In genomic region chr10:107221151-107221650, GRCm38 (mm10) we compare ENCODE assay signal across 25 mouse cellular contexts. TPM values are rescaled to one million over a fixed set of nuclear protein-coding genes. Genes with fewer than 3 reads are reported as not detected.
DNase-seq lines count a peak whose midpoint lies in the region; ATAC-seq and TF ChIP-seq lines count a peak whose summit lies in the region.
"Had no signal": no experiment of that assay in that cellular context is flagged by ENCODE, and none has a peak within 500 bp of the region (broad histone marks: within the 10 kb centered on the region; RNA-seq: fewer than 3 reads in every experiment).

No protein-coding gene starts in this region.

- 40% methylated on average over 2 of the region's 2 CpGs for WGBS in neural tube, embryonic 12.5 days
- 28% methylated on average over 2 of the region's 2 CpGs for WGBS in neural tube, embryonic 15.5 days
- WGBS in neural tube, embryonic 13.5 days: 31% methylated on average over 2 of the region's 2 CpGs

- ATAC-seq in neural tube, embryonic 12.5 days (ENCODE audit: low FRiP score, low read depth): peak; percentile 38; the same call in 1 of the 2 replicates
- no peak for ATAC-seq in neural tube, embryonic 15.5 days (ENCODE audit: low FRiP score)
- ATAC-seq in neural tube, embryonic 13.5 days (ENCODE audit: low read depth): no peak
- ATAC-seq: activated CD4-positive, CD25-positive, alpha-beta regulatory T cell, adult 4 months; CD4-positive, CD25-positive, alpha-beta regulatory T cell, adult 4 months; Patski had no signal

- no peaks in the 10 kb centered on the region for H3K27me3 ChIP-seq in neural tube, embryonic 12.5 days (replicated peaks)
- H3K27me3 ChIP-seq in neural tube, embryonic 15.5 days (replicated peaks): no peaks in the 10 kb centered on the region
- no peaks in the 10 kb centered on the region for H3K27me3 ChIP-seq in neural tube, embryonic 13.5 days
- H3K27me3 ChIP-seq: CH12.LX, Patski had no signal

- H3K4me1 ChIP-seq in neural tube, embryonic 12.5 days: no peaks in the 10 kb centered on the region
- H3K4me1 ChIP-seq in neural tube, embryonic 15.5 days: no peaks in the 10 kb centered on the region
- 0 out of 2 replicates have a peak, but pooled peaks cover 4% of the 10 kb centered on the region for H3K4me1 ChIP-seq in neural tube, embryonic 13.5 days (replicated peaks)

- H3K36me3 ChIP-seq in neural tube, embryonic 12.5 days: no peaks in the 10 kb centered on the region
- H3K36me3 ChIP-seq in neural tube, embryonic 15.5 days: no peaks in the 10 kb centered on the region
- H3K36me3 ChIP-seq in neural tube, embryonic 13.5 days: no peaks in the 10 kb centered on the region
- H3K36me3 ChIP-seq: G1E had no signal

- TF ChIP-seq CTCF in left cerebral cortex, adult 2 months (IDR thresholded peaks at IDR 0.05): no peak

- H3K4me2 ChIP-seq in neural tube, embryonic 12.5 days (replicated peaks): no peak overlapping the region
- no peak overlapping the region for H3K4me2 ChIP-seq in neural tube, embryonic 15.5 days
- H3K4me2 ChIP-seq in neural tube, embryonic 13.5 days: no peak overlapping the region

- intact Hi-C loops in left cerebral cortex, adult 2 months (cut with DNase I): no loop called here
- intact Hi-C loops in left cerebral cortex, postnatal 14 days (cut with DNase I): no loop called here

- H3K4me3 ChIP-seq in neural tube, embryonic 12.5 days: no peak overlapping the region
- no peak overlapping the region for H3K4me3 ChIP-seq in neural tube, embryonic 15.5 days (replicated peaks)
- H3K4me3 ChIP-seq in neural tube, embryonic 13.5 days: no peak overlapping the region
- H3K4me3 ChIP-seq in left cerebral cortex, adult 2 months: no peak overlapping the region

- H3K9me3 ChIP-seq in neural tube, embryonic 12.5 days: no peaks in the 10 kb centered on the region
- H3K9me3 ChIP-seq in neural tube, embryonic 15.5 days (replicated peaks): no peaks in the 10 kb centered on the region
- no peaks in the 10 kb centered on the region for H3K9me3 ChIP-seq in neural tube, embryonic 13.5 days

- H3K27ac ChIP-seq in neural tube, embryonic 12.5 days: no peak overlapping the region
- no peak overlapping the region for H3K27ac ChIP-seq in neural tube, embryonic 15.5 days (replicated peaks)
- H3K27ac ChIP-seq in neural tube, embryonic 13.5 days (replicated peaks): peak overlapping the region; percentile 52; the same call in 1 of the 2 replicates
- no peak overlapping the region for H3K27ac ChIP-seq in left cerebral cortex, adult 2 months

- DNase-seq in neural tube, embryonic 10.5 days (ENCODE audit: extremely low spot score, low spot score): no peak
- peak; percentile 93 for DNase-seq in 3T3-L1 (ENCODE audit: low read depth, low spot score)
- DNase-seq in adipocyte (ENCODE audit: low spot score): peak; percentile 93
- DNase-seq in left cerebral cortex, adult 2 months (ENCODE audit: extremely low spot score in 1 of 2, low spot score in 2 of 2): no peak
- no peak for DNase-seq in left cerebral cortex, postnatal 14 days (ENCODE audit: low spot score in 2 of 2)
- DNase-seq: adrenal gland, adult 2 months; adrenal gland, adult 8-10 months; adrenal gland, postnatal 10 days; adrenal gland, postnatal 14 days; adrenal gland, postnatal 25 days; adrenal gland, postnatal 36 days; B cell, adult 2 months; cerebellum, adult 11 months; cerebellum, adult 11-12 months; cerebellum, adult 18-20 months; cerebellum, adult 2 months had no signal

- H3K9ac ChIP-seq in neural tube, embryonic 12.5 days: no peak overlapping the region
- no peak overlapping the region for H3K9ac ChIP-seq in neural tube, embryonic 15.5 days (replicated peaks)
- no peak overlapping the region for H3K9ac ChIP-seq in neural tube, embryonic 13.5 days

RNA-seq across cellular contexts. Expression of gene Lin7a, which starts 50.3 kb away (rescaled TPM):
- 39.5 and 44.1 TPM in 2 replicates for polyA plus RNA-seq in neural tube, embryonic 12.5 days (2016; fragmentation: Nextera tagmentation; extraction: Ambion mirVana)
- 34.5 and 40.3 TPM in 2 replicates for polyA plus RNA-seq in neural tube, embryonic 15.5 days (2015; fragmentation: Nextera tagmentation; extraction: Ambion mirVana)
- polyA plus RNA-seq in neural tube, embryonic 13.5 days (2015; fragmentation: Nextera tagmentation; extraction: Ambion mirVana): 50.8 and 53.3 TPM in 2 replicates
- total RNA-seq in left cerebral cortex, adult 2 months (2021): 10 to 100 TPM; 57.8 to 59.6 TPM
- total RNA-seq in left cerebral cortex, postnatal 14 days (2021): 10 to 100 TPM; 67.7 to 77.9 TPM
- total RNA-seq: CH12.LX, G1E, MEL had no signal
- polyA plus RNA-seq: activated CD4-positive, CD25-positive, alpha-beta regulatory T cell, adult 4 months; CD4-positive, CD25-positive, alpha-beta regulatory T cell, adult 4 months; G1E had no signal

Comparison
In these comparisons a context has a peak if more than half of its experiments do, and no peak if none do; other contexts are left out.
1. DNase-seq: peak in 3T3-L1 (single experiment) and adipocyte (single experiment); none in neural tube, embryonic 10.5 days (single experiment), left cerebral cortex, adult 2 months (0 of 2) and left cerebral cortex, postnatal 14 days (0 of 2).